Mouse (Mus musculus): Measurements from ENCODE around the gene Aspa. TPM values are rescaled to one million over a fixed set of nuclear protein-coding genes. Genes with fewer than 3 reads are reported as not detected.
"Not testable (repeated sequence)": the region's sequence is repeated elsewhere in the genome, so short reads cannot be mapped to it uniquely, and the experiment has no call there.

The Aspa gene
- polyA plus RNA-seq, 1 experiment from 2014 or later: 4.1 TPM

- H3K36me3 ChIP-seq (ENCODE audit: control insufficient read depth, insufficient read depth, low read length); H3K9ac ChIP-seq (replicated peaks; ENCODE audit: low read depth, low read length); H3K4me3 ChIP-seq (ENCODE audit: low read depth, low read length); H3K27ac ChIP-seq (ENCODE audit: low read length); H3K9me3 ChIP-seq (ENCODE audit: control insufficient read depth, low read depth, low read length); H3K4me2 ChIP-seq (replicated peaks; ENCODE audit: low read depth, low read length); H3K27me3 ChIP-seq (ENCODE audit: control insufficient read depth, insufficient read depth, low read length); H3K4me1 ChIP-seq (ENCODE audit: control insufficient read depth, insufficient read depth, low read length); ATAC-seq (ENCODE audit: insufficient number of reproducible peaks, insufficient read depth, low FRiP score, low read depth): not testable (repeated sequence)
- WGBS: 91% methylated on average over 13 of the region's 13 CpGs
These were observed 8.3 kb downstream of the Aspa start for GRCm38 (mm10) chr11:73321064-73321463.

- H3K9me3 ChIP-seq (ENCODE audit: control insufficient read depth, low read depth, low read length); H3K36me3 ChIP-seq (ENCODE audit: control insufficient read depth, insufficient read depth, low read length): not testable (repeated sequence)
These were observed 10.8 kb downstream of the Aspa start for GRCm38 (mm10) chr11:73318581-73318980.

GRCm38 (mm10) chr11:73315961-73316360 is 13.4 kb downstream of the Aspa start:
- H3K36me3 ChIP-seq (ENCODE audit: control insufficient read depth, insufficient read depth, low read length): no peaks in the 10 kb centered on the region
- no peak overlapping the region for H3K4me2 ChIP-seq (replicated peaks; ENCODE audit: low read depth, low read length)
- H3K9me3 ChIP-seq (ENCODE audit: control insufficient read depth, low read depth, low read length): no peaks in the 10 kb centered on the region
- H3K4me3 ChIP-seq (ENCODE audit: low read depth, low read length): no peak overlapping the region
- no peak overlapping the region for H3K27ac ChIP-seq (ENCODE audit: low read length)
- WGBS: 49% methylated on average over 3 of the region's 3 CpGs
- H3K4me1 ChIP-seq (ENCODE audit: control insufficient read depth, insufficient read depth, low read length): no peaks in the 10 kb centered on the region
- H3K27me3 ChIP-seq (ENCODE audit: control insufficient read depth, insufficient read depth, low read length): no peaks in the 10 kb centered on the region
- ATAC-seq (ENCODE audit: insufficient number of reproducible peaks, insufficient read depth, low FRiP score, low read depth): no peak
- no peak overlapping the region for H3K9ac ChIP-seq (replicated peaks; ENCODE audit: low read depth, low read length)

More at GRCm38 (mm10) chr11:73318581-73318980, 10.8 kb downstream of the Aspa start:
- H3K4me2 ChIP-seq (replicated peaks; ENCODE audit: low read depth, low read length); H3K27ac ChIP-seq (ENCODE audit: low read length); H3K27me3 ChIP-seq (ENCODE audit: control insufficient read depth, insufficient read depth, low read length); H3K4me1 ChIP-seq (ENCODE audit: control insufficient read depth, insufficient read depth, low read length); ATAC-seq (ENCODE audit: insufficient number of reproducible peaks, insufficient read depth, low FRiP score, low read depth); H3K9ac ChIP-seq (replicated peaks; ENCODE audit: low read depth, low read length); H3K4me3 ChIP-seq (ENCODE audit: low read depth, low read length): not testable (repeated sequence)
- 65% methylated on average over 2 of the region's 2 CpGs for WGBS

GRCm38 (mm10) chr11:73303123-73303522 is 26.3 kb downstream of the Aspa start:
- Histone ChIP-seq H3K4me1 (ENCODE audit: control insufficient read depth, insufficient read depth, low read length) (no peaks in the 10 kb centered on the region), H3K4me2 (replicated peaks; ENCODE audit: low read depth, low read length) (no peak overlapping the region), H3K9me3 (ENCODE audit: control insufficient read depth, low read depth, low read length) (no peaks in the 10 kb centered on the region), H3K27me3 (ENCODE audit: control insufficient read depth, insufficient read depth, low read length) (no peaks in the 10 kb centered on the region), H3K9ac (replicated peaks; ENCODE audit: low read depth, low read length) (no peak overlapping the region), H3K27ac (ENCODE audit: low read length) (no peak overlapping the region), H3K36me3 (ENCODE audit: control insufficient read depth, insufficient read depth, low read length) (no peaks in the 10 kb centered on the region), H3K4me3 (ENCODE audit: low read depth, low read length) (no peak overlapping the region)
- whole genome bisulfite sequencing: 61% methylated on average over 2 of the region's 2 CpGs
- ATAC-seq (ENCODE audit: insufficient number of reproducible peaks, insufficient read depth, low FRiP score, low read depth): no peak

GRCm38 (mm10) chr11:73289621-73290020 is 39.8 kb downstream of the Aspa start:
- Histone ChIP-seq H3K4me1 (ENCODE audit: control insufficient read depth, insufficient read depth, low read length) (no peaks in the 10 kb centered on the region), H3K27ac (ENCODE audit: low read length) (no peak overlapping the region), H3K4me2 (replicated peaks; ENCODE audit: low read depth, low read length) (no peak overlapping the region), H3K9me3 (ENCODE audit: control insufficient read depth, low read depth, low read length) (no peaks in the 10 kb centered on the region), H3K9ac (replicated peaks; ENCODE audit: low read depth, low read length) (no peak overlapping the region), H3K36me3 (ENCODE audit: control insufficient read depth, insufficient read depth, low read length) (no peaks in the 10 kb centered on the region), H3K4me3 (ENCODE audit: low read depth, low read length) (no peak overlapping the region), H3K27me3 (ENCODE audit: control insufficient read depth, insufficient read depth, low read length) (no peaks in the 10 kb centered on the region)
- ATAC-seq (ENCODE audit: insufficient number of reproducible peaks, insufficient read depth, low FRiP score, low read depth): no peak
- 85% methylated on average over 1 of the region's 1 CpGs for WGBS

- ATAC-seq (ENCODE audit: insufficient number of reproducible peaks, insufficient read depth, low FRiP score, low read depth): no peak
- H3K27me3 ChIP-seq (ENCODE audit: control insufficient read depth, insufficient read depth, low read length): no peaks in the 10 kb centered on the region
- H3K4me2 ChIP-seq (replicated peaks; ENCODE audit: low read depth, low read length): no peak overlapping the region
- no peaks in the 10 kb centered on the region for H3K9me3 ChIP-seq (ENCODE audit: control insufficient read depth, low read depth, low read length)
- H3K4me3 ChIP-seq (ENCODE audit: low read depth, low read length): no peak overlapping the region
- H3K27ac ChIP-seq (ENCODE audit: low read length): peak overlapping the region; percentile 44; the same call in 1 of the 2 replicates
- H3K9ac ChIP-seq (replicated peaks; ENCODE audit: low read depth, low read length): no peak overlapping the region
- H3K4me1 ChIP-seq (ENCODE audit: control insufficient read depth, insufficient read depth, low read length): peaks cover 16% of the 10 kb centered on the region
- no peaks in the 10 kb centered on the region for H3K36me3 ChIP-seq (ENCODE audit: control insufficient read depth, insufficient read depth, low read length)
These were observed 45.0 kb downstream of the Aspa start for GRCm38 (mm10) chr11:73284351-73284750.

- peaks cover 16% of the 10 kb centered on the region for H3K4me1 ChIP-seq (ENCODE audit: control insufficient read depth, insufficient read depth, low read length)
- ATAC-seq (ENCODE audit: insufficient number of reproducible peaks, insufficient read depth, low FRiP score, low read depth): no peak
- H3K9me3 ChIP-seq (ENCODE audit: control insufficient read depth, low read depth, low read length): no peaks in the 10 kb centered on the region
- H3K4me2 ChIP-seq (replicated peaks; ENCODE audit: low read depth, low read length): no peak overlapping the region
- H3K27ac ChIP-seq (ENCODE audit: low read length): peak overlapping the region; percentile 44; the same call in 1 of the 2 replicates
- H3K36me3 ChIP-seq (ENCODE audit: control insufficient read depth, insufficient read depth, low read length): no peaks in the 10 kb centered on the region
- no peaks in the 10 kb centered on the region for H3K27me3 ChIP-seq (ENCODE audit: control insufficient read depth, insufficient read depth, low read length)
- 29% methylated on average over 1 of the region's 1 CpGs for WGBS
- 0 out of 2 replicates have a peak overlapping the region, but pooled peaks have one; percentile 21 for H3K9ac ChIP-seq (replicated peaks; ENCODE audit: low read depth, low read length)
- H3K4me3 ChIP-seq (ENCODE audit: low read depth, low read length): no peak overlapping the region
These were observed 45.5 kb downstream of the Aspa start for GRCm38 (mm10) chr11:73283926-73284325.

GRCm38 (mm10) chr11:73283369-73283768 is 46.0 kb downstream of the Aspa start:
- Histone ChIP-seq H3K4me3 (ENCODE audit: low read depth, low read length) (no peak overlapping the region), H3K27ac (ENCODE audit: low read length) (peak overlapping the region; percentile 36; the same call in 1 of the 2 replicates), H3K27me3 (ENCODE audit: control insufficient read depth, insufficient read depth, low read length) (no peaks in the 10 kb centered on the region), H3K36me3 (ENCODE audit: control insufficient read depth, insufficient read depth, low read length) (no peaks in the 10 kb centered on the region), H3K4me2 (replicated peaks; ENCODE audit: low read depth, low read length) (no peak overlapping the region), H3K9me3 (ENCODE audit: control insufficient read depth, low read depth, low read length) (no peaks in the 10 kb centered on the region), H3K4me1 (ENCODE audit: control insufficient read depth, insufficient read depth, low read length) (peaks cover 16% of the 10 kb centered on the region), H3K9ac (replicated peaks; ENCODE audit: low read depth, low read length) (0 out of 2 replicates have a peak overlapping the region, but pooled peaks have one; percentile 21)
- ATAC-seq (ENCODE audit: insufficient number of reproducible peaks, insufficient read depth, low FRiP score, low read depth): peak; percentile 54; the same call in 1 of the 2 replicates
- WGBS: 38% methylated on average over 9 of the region's 9 CpGs

- H3K36me3 ChIP-seq (ENCODE audit: control insufficient read depth, insufficient read depth, low read length): no peaks in the 10 kb centered on the region
- H3K4me2 ChIP-seq (replicated peaks; ENCODE audit: low read depth, low read length): peak overlapping the region; percentile 43
- peak; percentile 74 for ATAC-seq (ENCODE audit: insufficient number of reproducible peaks, insufficient read depth, low FRiP score, low read depth)
- WGBS: 5% methylated on average over 16 of the region's 16 CpGs
- no peaks in the 10 kb centered on the region for H3K9me3 ChIP-seq (ENCODE audit: control insufficient read depth, low read depth, low read length)
- no peak overlapping the region for H3K9ac ChIP-seq (replicated peaks; ENCODE audit: low read depth, low read length)
- no peak overlapping the region for H3K27ac ChIP-seq (ENCODE audit: low read length)
- H3K4me3 ChIP-seq (ENCODE audit: low read depth, low read length): peak overlapping the region; percentile 22; the same call in 1 of the 2 replicates
- no peaks in the 10 kb centered on the region for H3K27me3 ChIP-seq (ENCODE audit: control insufficient read depth, insufficient read depth, low read length)
- H3K4me1 ChIP-seq (ENCODE audit: control insufficient read depth, insufficient read depth, low read length): peaks cover 16% of the 10 kb centered on the region
These were observed 47.8 kb downstream of the Aspa start for GRCm38 (mm10) chr11:73281528-73282027.

All from stomach, embryonic 14.5 days (tissue).